Mouse (Mus musculus) ES-Bruce4 (cell line): ENCODE data around the gene Tmem192. TPM values are rescaled to one million over a fixed set of nuclear protein-coding genes. Genes with fewer than 3 reads are reported as not detected.

ENCODE experiments used
- H3K27ac ChIP-seq: 2 replicates; pipeline ENCODE4 v1.5.1; 2012; ENCODE audit warnings: low read length, inconsistent platforms; ENCODE audit not compliant: insufficient read depth
- H3K27me3 ChIP-seq: 2 replicates; pipeline ENCODE4 v1.6.1; 2012; ENCODE audit warnings: mild to moderate bottlenecking, low read length, inconsistent platforms; ENCODE audit not compliant: control insufficient read depth, poor library complexity, insufficient read depth, severe bottlenecking
- H3K36me3 ChIP-seq: 2 replicates; pipeline ENCODE4 v1.6.1; 2012; ENCODE audit warnings: inconsistent platforms, mild to moderate bottlenecking, low read length, moderate library complexity; ENCODE audit not compliant: control insufficient read depth, poor library complexity, insufficient read depth, severe bottlenecking
- H3K4me1 ChIP-seq: one replicate; pipeline ENCODE4 v1.8.1; 2011; ENCODE audit warnings: low read length; ENCODE audit not compliant: control insufficient read depth, insufficient read depth
- H3K4me3 ChIP-seq: 2 replicates; pipeline ENCODE4 v1.5.1; 2011; ENCODE audit warnings: low read depth, mild to moderate bottlenecking, low read length
- H3K9ac ChIP-seq: 2 replicates; pipeline ENCODE4 v1.6.1; 2012; ENCODE audit warnings: low read depth, mild to moderate bottlenecking, inconsistent platforms; ENCODE audit not compliant: poor library complexity, severe bottlenecking
- H3K9me3 ChIP-seq: replicated peaks from 2 replicates; pipeline ENCODE4 v1.6.1; 2012; ENCODE audit warnings: mild to moderate bottlenecking, low read length, inconsistent platforms; ENCODE audit not compliant: control insufficient read depth, poor library complexity, insufficient read depth, severe bottlenecking
- CTCF ChIP-seq: IDR thresholded peaks from one replicate; pipeline ENCODE4 v1.8.1; 2011; ENCODE audit warnings: low read depth, low read length
- EP300 ChIP-seq: IDR thresholded peaks from 2 replicates; pipeline ENCODE4 v1.6.1; 2011; ENCODE audit warnings: low read depth, low read length; ENCODE audit not compliant: insufficient read depth
- POLR2A ChIP-seq: IDR thresholded peaks from one replicate; pipeline ENCODE4 v1.8.1; 2011; ENCODE audit warnings: low read length; ENCODE audit not compliant: insufficient read depth
- polyA plus RNA-seq: library from polyadenylated mRNA; stranded (reverse); fragments of >200 nt; gene quantifications from 2 replicates; pipeline ENCODE4 v1.2.4, GENCODE M21; 2011; ENCODE audit warnings: low read depth; ENCODE audit not compliant: missing spikeins, insufficient read depth, insufficient read length

Gene Tmem192
- polyA plus RNA-seq, 1 experiment = 47.8 TPM

GRCm38 (mm10) chr8:64928938-64929337, 18.0 kb upstream of the Tmem192 start:
- TF ChIP-seq CTCF = no peak
- TF ChIP-seq EP300 = no peak
- TF ChIP-seq POLR2A = no peak
- no peak overlapping the region for H3K9ac ChIP-seq
- H3K27ac ChIP-seq = no peak overlapping the region
- peaks cover 2% of the 10 kb centered on the region for H3K4me1 ChIP-seq
- no peaks in the 10 kb centered on the region for H3K27me3 ChIP-seq
- no peaks in the 10 kb centered on the region for H3K36me3 ChIP-seq
- H3K9me3 ChIP-seq = no peaks in the 10 kb centered on the region
- H3K4me3 ChIP-seq = no peak overlapping the region

- Histone ChIP-seq H3K36me3 (no peaks in the 10 kb centered on the region), H3K27ac (no peak overlapping the region), H3K4me1 (no peaks in the 10 kb centered on the region), H3K4me3 (no peak overlapping the region), H3K27me3 (no peaks in the 10 kb centered on the region), H3K9me3 (no peaks in the 10 kb centered on the region), H3K9ac (no peak overlapping the region)
- no peak for TF ChIP-seq EP300
- TF ChIP-seq POLR2A = no peak
- no peak for TF ChIP-seq CTCF
These were observed 12.0 kb upstream of the Tmem192 start for GRCm38 (mm10) chr8:64934997-64935396.

GRCm38 (mm10) chr8:64941019-64941418, 6.0 kb upstream of the Tmem192 start:
- H3K27ac ChIP-seq = no peak overlapping the region
- no peaks in the 10 kb centered on the region for H3K36me3 ChIP-seq
- 0 out of 2 replicates have a peak, but pooled peaks cover 4% of the 10 kb centered on the region for H3K9me3 ChIP-seq
- TF ChIP-seq POLR2A = no peak
- TF ChIP-seq CTCF = no peak
- no peak for TF ChIP-seq EP300
- no peak overlapping the region for H3K4me3 ChIP-seq
- H3K9ac ChIP-seq = no peak overlapping the region
- no peaks in the 10 kb centered on the region for H3K27me3 ChIP-seq
- no peaks in the 10 kb centered on the region for H3K4me1 ChIP-seq

- Histone ChIP-seq H3K36me3 (no peaks in the 10 kb centered on the region), H3K27ac (no peak overlapping the region), H3K9ac (no peak overlapping the region), H3K4me3 (no peak overlapping the region), H3K9me3 (0 out of 2 replicates have a peak, but pooled peaks cover 4% of the 10 kb centered on the region), H3K27me3 (no peaks in the 10 kb centered on the region), H3K4me1 (no peaks in the 10 kb centered on the region)
- no peak for TF ChIP-seq POLR2A
- no peak for TF ChIP-seq EP300
- TF ChIP-seq CTCF = peak; percentile 56
These were observed 5.5 kb upstream of the Tmem192 start for GRCm38 (mm10) chr8:64941495-64941894.

- Histone ChIP-seq H3K9ac (no peak overlapping the region), H3K27ac (no peak overlapping the region), H3K36me3 (no peaks in the 10 kb centered on the region), H3K4me3 (no peak overlapping the region), H3K9me3 (0 out of 2 replicates have a peak, but pooled peaks cover 4% of the 10 kb centered on the region), H3K4me1 (no peaks in the 10 kb centered on the region), H3K27me3 (no peaks in the 10 kb centered on the region)
- no peak for TF ChIP-seq POLR2A
- no peak for TF ChIP-seq CTCF
- no peak for TF ChIP-seq EP300
These were observed 4.0 kb upstream of the Tmem192 start for GRCm38 (mm10) chr8:64942946-64943345.

GRCm38 (mm10) chr8:64944831-64945230, 2.2 kb upstream of the Tmem192 start:
- H3K27ac ChIP-seq = no peak overlapping the region
- no peaks in the 10 kb centered on the region for H3K4me1 ChIP-seq
- no peak overlapping the region for H3K4me3 ChIP-seq

More at GRCm38 (mm10) chr8:64944831-64945230, 2.2 kb upstream of the Tmem192 start:
- no peaks in the 10 kb centered on the region for H3K27me3 ChIP-seq
- TF ChIP-seq EP300 = no peak
- TF ChIP-seq CTCF = no peak
- TF ChIP-seq POLR2A = no peak
- H3K36me3 ChIP-seq = no peaks in the 10 kb centered on the region
- 0 out of 2 replicates have a peak, but pooled peaks cover 4% of the 10 kb centered on the region for H3K9me3 ChIP-seq
- H3K9ac ChIP-seq = no peak overlapping the region
